Mouse (Mus musculus) olfactory bulb, adult 2 months (tissue): ENCODE results near the gene Zfp787.

Experiments used
- CTCF ChIP-seq: fragments of 200-500 bp; IDR thresholded peaks from 2 replicates; pipeline ENCODE4 v1.5.1; 2012; ENCODE audit warnings: low read depth, mild to moderate bottlenecking, low read length, moderate library complexity; ENCODE audit not compliant: insufficient read depth
- POLR2A ChIP-seq: fragments of 200-500 bp; IDR thresholded peaks from 2 replicates; pipeline ENCODE4 v1.6.1; 2012; ENCODE audit warnings: mild to moderate bottlenecking, low read depth, low read length, moderate library complexity; ENCODE audit not compliant: insufficient read depth

- TF ChIP-seq CTCF (no peak), POLR2A (no peak)
These were observed 40.0 kb upstream of the Zfp787 start for GRCm38 (mm10) chr7:6195777-6196176.
